Mouse (Mus musculus) liver, embryonic 11.5 days (tissue): Measurements from ENCODE around the gene Slc9b2. TPM values are rescaled to one million over a fixed set of nuclear protein-coding genes. Genes with fewer than 3 reads are reported as not detected.

ENCODE experiments used
- ATAC-seq: fragments of 200-750 bp; cut with Nextera tagmentation; replicated peaks from 2 replicates; pipeline ENCODE4 v1.8.0; 2017; ENCODE audit warnings: moderate number of reproducible peaks, mild to moderate bottlenecking, moderate TSS enrichment, moderate library complexity; ENCODE audit not compliant: low FRiP score
- DNase-seq: peaks from one replicate; pipeline ENCODE4 v3.0.0-alpha.2; 2017; ENCODE audit warnings: low spot score
- H3K27ac ChIP-seq: fragments of 300-500 bp; sonication (generic); 2 replicates; pipeline ENCODE4 v1.5.1; 2014; ENCODE audit warnings: mild to moderate bottlenecking, low read depth, low read length, control low read depth
- H3K27me3 ChIP-seq: fragments of 300-500 bp; sonication (generic); replicated peaks from 2 replicates; pipeline ENCODE4 v1.6.1; 2014; ENCODE audit warnings: low read length, mixed read lengths; ENCODE audit not compliant: control insufficient read depth, insufficient read depth
- H3K36me3 ChIP-seq: fragments of 300-500 bp; sonication (generic); 2 replicates; pipeline ENCODE4 v1.6.1; 2014; ENCODE audit warnings: mild to moderate bottlenecking, low read length, moderate library complexity, mixed read lengths; ENCODE audit not compliant: control insufficient read depth, insufficient read depth
- H3K4me1 ChIP-seq: fragments of 300-500 bp; sonication (generic); replicated peaks from 2 replicates; pipeline ENCODE4 v1.6.1; 2014; ENCODE audit warnings: low read length, mixed read lengths; ENCODE audit not compliant: control insufficient read depth, insufficient read depth
- H3K4me2 ChIP-seq: fragments of 300-500 bp; sonication (generic); 2 replicates; pipeline ENCODE4 v1.6.1; 2014; ENCODE audit warnings: mild to moderate bottlenecking, control low read depth, moderate library complexity
- H3K4me3 ChIP-seq: fragments of 300-500 bp; sonication (generic); 2 replicates; pipeline ENCODE4 v1.5.1; 2014; ENCODE audit warnings: low read depth, low read length, control low read depth
- H3K9ac ChIP-seq: fragments of 300-500 bp; sonication (generic); 2 replicates; pipeline ENCODE4 v1.6.1; 2014; ENCODE audit warnings: low read depth, low read length, control low read depth
- H3K9me3 ChIP-seq: fragments of 300-500 bp; sonication (generic); 2 replicates; pipeline ENCODE4 v1.6.1; 2016; ENCODE audit warnings: low read length, inconsistent platforms, mixed read lengths; ENCODE audit not compliant: control insufficient read depth
- WGBS: fragments of 180-500 bp; shearing (Covaris S2); extraction: QIAGEN DNeasy Blood & Tissue Kit; methylation state at CpG from one replicate; pipeline ENCODE4 v1.1.7; 2014; 5-methylcytosine and 5-hydroxymethylcytosine counted together
- polyA plus RNA-seq: library from polyadenylated mRNA; unstranded; fragments of >200 nt; fragmentation: Nextera tagmentation; extraction: Ambion mirVana; gene quantifications from 2 replicates; pipeline ENCODE4 v1.2.1, GENCODE M21; 2014

The Slc9b2 gene
- polyA plus RNA-seq, 1 experiment from 2014 or later = 1.0 TPM

- 71% methylated on average over 11 of the region's 11 CpGs for WGBS
- Histone ChIP-seq H3K9me3 (peaks cover 3% of the 10 kb centered on the region; the same call in 1 of the 2 replicates), H3K9ac (no peak overlapping the region), H3K36me3 (no peaks in the 10 kb centered on the region), H3K27ac (no peak overlapping the region), H3K27me3 (no peaks in the 10 kb centered on the region), H3K4me1 (no peaks in the 10 kb centered on the region), H3K4me2 (no peak overlapping the region), H3K4me3 (no peak overlapping the region)
- no peak for DNase-seq
- ATAC-seq = no peak
Observed at GRCm38 (mm10) chr3:135318331-135318730, 10.8 kb downstream of the Slc9b2 start.

DNA sequence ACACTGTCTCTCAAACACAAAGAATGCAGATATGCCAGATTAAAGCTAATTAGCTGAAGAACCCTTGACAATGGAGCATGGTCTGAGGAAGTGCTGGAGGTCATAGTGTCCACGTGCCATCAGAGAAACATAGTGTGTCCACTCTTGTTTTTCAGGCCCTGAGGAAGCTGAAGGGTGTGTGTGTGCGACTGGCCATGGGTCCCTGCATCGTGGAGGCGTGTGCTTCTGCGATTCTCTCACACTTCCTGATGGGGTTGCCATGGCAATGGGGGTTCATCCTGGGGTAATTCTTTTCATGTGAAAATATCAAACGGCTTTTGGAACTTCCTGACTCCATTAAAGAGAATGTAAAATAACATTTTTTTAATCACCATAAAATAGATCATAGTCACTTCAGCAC is 16.9 kb downstream of the Slc9b2 start:
- Histone ChIP-seq H3K4me3 (no peak overlapping the region), H3K36me3 (no peaks in the 10 kb centered on the region), H3K27ac (no peak overlapping the region), H3K27me3 (no peaks in the 10 kb centered on the region), H3K4me1 (no peaks in the 10 kb centered on the region), H3K4me2 (no peak overlapping the region), H3K9me3 (no peaks in the 10 kb centered on the region), H3K9ac (no peak overlapping the region)
- ATAC-seq (no peak), DNase-seq (no peak)
- 75% methylated on average over 6 of the region's 6 CpGs for WGBS

- Histone ChIP-seq H3K4me3 (no peak overlapping the region), H3K27ac (no peak overlapping the region), H3K9ac (no peak overlapping the region), H3K4me2 (no peak overlapping the region), H3K9me3 (no peaks in the 10 kb centered on the region), H3K27me3 (no peaks in the 10 kb centered on the region), H3K4me1 (no peaks in the 10 kb centered on the region), H3K36me3 (no peaks in the 10 kb centered on the region)
- 84% methylated on average over 6 of the region's 6 CpGs for WGBS
- ATAC-seq (no peak), DNase-seq (no peak)
Observed at GRCm38 (mm10) chr3:135327176-135327575, 19.7 kb downstream of the Slc9b2 start.

- Histone ChIP-seq H3K4me3 (no peak overlapping the region), H3K27me3 (no peaks in the 10 kb centered on the region), H3K4me1 (no peaks in the 10 kb centered on the region), H3K9ac (no peak overlapping the region), H3K36me3 (no peaks in the 10 kb centered on the region), H3K4me2 (no peak overlapping the region), H3K9me3 (no peaks in the 10 kb centered on the region), H3K27ac (no peak overlapping the region)
- WGBS = 40% methylated on average over 2 of the region's 2 CpGs
- no peak for ATAC-seq
- no peak for DNase-seq
Observed at GRCm38 (mm10) chr3:135327601-135328000, 20.1 kb downstream of the Slc9b2 start.

GRCm38 (mm10) chr3:135328560-135328959 is 21.1 kb downstream of the Slc9b2 start:
- no peak overlapping the region for H3K4me2 ChIP-seq
- no peak overlapping the region for H3K27ac ChIP-seq
- H3K9ac ChIP-seq = no peak overlapping the region
- H3K4me3 ChIP-seq = no peak overlapping the region
- H3K27me3 ChIP-seq = no peaks in the 10 kb centered on the region
- H3K4me1 ChIP-seq = no peaks in the 10 kb centered on the region
- WGBS = 33% methylated on average over 3 of the region's 3 CpGs
- no peaks in the 10 kb centered on the region for H3K9me3 ChIP-seq
- DNase-seq (no peak), ATAC-seq (peak; percentile 49; the same call in 1 of the 2 replicates)
- no peaks in the 10 kb centered on the region for H3K36me3 ChIP-seq

GRCm38 (mm10) chr3:135332691-135333090 is 25.2 kb downstream of the Slc9b2 start:
- Histone ChIP-seq H3K27ac (no peak overlapping the region), H3K4me2 (no peak overlapping the region), H3K9ac (no peak overlapping the region), H3K36me3 (no peaks in the 10 kb centered on the region), H3K4me3 (no peak overlapping the region), H3K9me3 (no peaks in the 10 kb centered on the region), H3K4me1 (no peaks in the 10 kb centered on the region), H3K27me3 (no peaks in the 10 kb centered on the region)
- no peak for ATAC-seq
- DNase-seq = no peak

DNA sequence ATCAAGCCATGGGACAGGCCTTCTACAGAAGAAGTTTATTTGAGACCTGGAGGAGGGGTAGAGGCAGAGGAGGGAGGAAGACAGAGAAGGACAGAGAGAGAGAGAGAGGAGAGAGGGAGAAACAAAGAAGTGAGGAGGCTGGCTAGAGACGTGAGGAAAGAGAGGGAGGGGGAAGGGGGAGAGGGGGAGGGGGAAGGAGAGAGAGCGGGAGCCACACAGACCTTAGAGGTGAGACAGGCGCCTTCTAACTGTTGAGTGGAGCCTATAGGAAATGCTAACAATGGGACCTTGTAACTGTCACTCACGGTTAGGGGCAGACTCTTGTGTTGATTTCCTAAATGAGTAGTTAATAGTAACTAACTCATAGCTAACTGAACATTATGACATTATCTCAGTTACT is 26.3 kb downstream of the Slc9b2 start:
- no peaks in the 10 kb centered on the region for H3K36me3 ChIP-seq
- H3K27me3 ChIP-seq = no peaks in the 10 kb centered on the region
- WGBS = 46% methylated on average over 4 of the region's 4 CpGs
- H3K27ac ChIP-seq = no peak overlapping the region
- no peaks in the 10 kb centered on the region for H3K9me3 ChIP-seq
- no peak overlapping the region for H3K4me2 ChIP-seq
- ATAC-seq (no peak), DNase-seq (no peak)
- H3K4me1 ChIP-seq = no peaks in the 10 kb centered on the region
- no peak overlapping the region for H3K4me3 ChIP-seq
- no peak overlapping the region for H3K9ac ChIP-seq

- no peak within 1 kb of the TSS for H3K9ac ChIP-seq
- WGBS = 70% methylated on average over 14 of the region's 14 CpGs
- no peaks in the 10 kb centered on the region for H3K36me3 ChIP-seq
- no peak within 1 kb of the TSS for H3K4me2 ChIP-seq
- H3K27ac ChIP-seq = no peak within 1 kb of the TSS
- H3K4me1 ChIP-seq = no peaks in the 10 kb centered on the region
- H3K9me3 ChIP-seq = no peaks in the 10 kb centered on the region
- no peak for DNase-seq
- ATAC-seq = no peak
- no peak within 1 kb of the TSS for H3K4me3 ChIP-seq
- no peaks in the 10 kb centered on the region for H3K27me3 ChIP-seq
Observed at GRCm38 (mm10) chr3:135347739-135348264, 40.3 kb downstream of the Slc9b2 start, which contains the start of gene Slc9b1. TSS of gene Slc9b1 (plus strand) at chr3:135348029.

- Histone ChIP-seq H3K4me3 (no peak overlapping the region), H3K27me3 (no peaks in the 10 kb centered on the region), H3K36me3 (no peaks in the 10 kb centered on the region), H3K9ac (no peak overlapping the region), H3K4me2 (no peak overlapping the region), H3K27ac (no peak overlapping the region), H3K4me1 (no peaks in the 10 kb centered on the region), H3K9me3 (no peaks in the 10 kb centered on the region)
- DNase-seq (no peak), ATAC-seq (no peak)
Observed at GRCm38 (mm10) chr3:135349022-135349421, 41.5 kb downstream of the Slc9b2 start.
